ENCODE assay signal across 15 mouse cellular contexts in genomic region chr7:80183466-80183865, GRCm38 (mm10).
"Had no signal": no experiment of that assay in that cellular context is flagged by ENCODE, and none has a peak within 500 bp of the region (broad histone marks: within the 10 kb centered on the region; RNA-seq: fewer than 3 reads in every experiment).

No protein-coding gene starts in this region.

- H3K27me3 ChIP-seq: kidney, embryonic 15.5 days; limb, embryonic 13.5 days; midbrain, embryonic 13.5 days; neural tube, embryonic 15.5 days; stomach, embryonic 15.5 days had no signal

- H3K27ac ChIP-seq: kidney, embryonic 15.5 days; limb, embryonic 13.5 days; liver, embryonic 12.5 days; macrophage; midbrain, embryonic 13.5 days; neural tube, embryonic 15.5 days; stomach, embryonic 15.5 days had no signal

- H3K4me3 ChIP-seq: kidney, embryonic 15.5 days; limb, embryonic 13.5 days; liver, embryonic 12.5 days; midbrain, embryonic 13.5 days; neural tube, embryonic 15.5 days; stomach, embryonic 15.5 days had no signal

- H3K4me2 ChIP-seq: kidney, embryonic 15.5 days; limb, embryonic 13.5 days; liver, embryonic 12.5 days; lung, embryonic 14.5 days; midbrain, embryonic 13.5 days; neural tube, embryonic 15.5 days; stomach, embryonic 15.5 days had no signal

- DNase-seq: left cerebral cortex, postnatal 4 days; lung, embryonic 14.5 days; lung, postnatal 10 days; right cerebral cortex, adult 18-20 months; right cerebral cortex, postnatal 25 days; thymus, adult 2 months; thymus, postnatal 25 days had no signal

- ATAC-seq: intestine, embryonic 16.5 days; liver, embryonic 12.5 days; midbrain, embryonic 13.5 days had no signal

- H3K9ac ChIP-seq: kidney, embryonic 15.5 days; limb, embryonic 13.5 days; liver, embryonic 12.5 days; lung, embryonic 14.5 days; midbrain, embryonic 13.5 days; neural tube, embryonic 15.5 days; stomach, embryonic 15.5 days had no signal

- H3K9me3 ChIP-seq: kidney, embryonic 15.5 days; limb, embryonic 13.5 days; liver, embryonic 12.5 days; midbrain, embryonic 13.5 days; neural tube, embryonic 15.5 days; stomach, embryonic 15.5 days had no signal

- H3K36me3 ChIP-seq: kidney, embryonic 15.5 days; limb, embryonic 13.5 days; liver, embryonic 12.5 days; midbrain, embryonic 13.5 days; neural tube, embryonic 15.5 days; stomach, embryonic 15.5 days had no signal
